Mouse (Mus musculus) myocyte (in vitro differentiated cells): ENCODE data around the gene Crtc3.
A peak's percentile ranks its signal among the peaks of the same experiment; 100 is the strongest.

Experiments
- CEBPB ChIP-seq: IDR thresholded peaks from 2 replicates; pipeline ENCODE4 v1.6.1; 2011; ENCODE audit warnings: mild to moderate bottlenecking, moderate library complexity; ENCODE audit not compliant: poor library complexity, insufficient read depth, severe bottlenecking
- E2F4 ChIP-seq: IDR thresholded peaks from one replicate; pipeline ENCODE4 v1.6.1; 2011; ENCODE audit warnings: mild to moderate bottlenecking, control low read depth, moderate library complexity; ENCODE audit not compliant: insufficient read depth
- MAX ChIP-seq: IDR thresholded peaks from one replicate; pipeline ENCODE4 v1.6.1; 2011; ENCODE audit warnings: low read depth, mild to moderate bottlenecking, control low read depth
- MYOD1 ChIP-seq, 3 experiments: IDR thresholded peaks; one replicate each; pipeline ENCODE4 v1.6.1; 2011; ENCODE audit warnings: control low read depth in 2 of 3, low read depth in 2 of 3, mild to moderate bottlenecking in 2 of 3, moderate library complexity in 1 of 3; ENCODE audit not compliant: insufficient read length in 2 of 3, control insufficient read depth in 1 of 3
- MYOG ChIP-seq, 3 experiments: IDR thresholded peaks; one replicate each; pipeline ENCODE4 v1.6.1; 2011; ENCODE audit warnings: control low read depth in 2 of 3, low read depth in 2 of 3, mild to moderate bottlenecking in 2 of 3; ENCODE audit not compliant: insufficient read length in 2 of 3, control insufficient read depth in 1 of 3, insufficient read depth in 1 of 3
- POLR2A ChIP-seq: IDR thresholded peaks from one replicate; pipeline ENCODE4 v1.6.1; 2011; ENCODE audit warnings: low read depth, mild to moderate bottlenecking, control low read depth, moderate library complexity; ENCODE audit not compliant: insufficient read length
- POLR2AphosphoS2 ChIP-seq: IDR thresholded peaks from one replicate; pipeline ENCODE4 v1.6.1; 2011; ENCODE audit warnings: low read depth, control low read depth; ENCODE audit not compliant: insufficient read length
- REST ChIP-seq: IDR thresholded peaks from one replicate; pipeline ENCODE4 v1.6.1; 2011; ENCODE audit warnings: mild to moderate bottlenecking, control low read depth, moderate library complexity; ENCODE audit not compliant: insufficient read depth, insufficient read length
- SRF ChIP-seq: IDR thresholded peaks from one replicate; pipeline ENCODE4 v1.6.1; 2011; ENCODE audit warnings: low read depth; ENCODE audit not compliant: control insufficient read depth, insufficient read length
- TCF12 ChIP-seq: IDR thresholded peaks from one replicate; pipeline ENCODE4 v1.6.1; 2011; ENCODE audit warnings: mild to moderate bottlenecking, control low read depth; ENCODE audit not compliant: poor library complexity, insufficient read depth, severe bottlenecking
- TCF3 ChIP-seq: IDR thresholded peaks from one replicate; pipeline ENCODE4 v1.6.1; 2011; ENCODE audit warnings: low read depth, control low read depth; ENCODE audit not compliant: insufficient read length
- USF1 ChIP-seq: IDR thresholded peaks from one replicate; pipeline ENCODE4 v1.6.1; 2011; ENCODE audit warnings: low read depth, mild to moderate bottlenecking, control low read depth, moderate library complexity

DNA sequence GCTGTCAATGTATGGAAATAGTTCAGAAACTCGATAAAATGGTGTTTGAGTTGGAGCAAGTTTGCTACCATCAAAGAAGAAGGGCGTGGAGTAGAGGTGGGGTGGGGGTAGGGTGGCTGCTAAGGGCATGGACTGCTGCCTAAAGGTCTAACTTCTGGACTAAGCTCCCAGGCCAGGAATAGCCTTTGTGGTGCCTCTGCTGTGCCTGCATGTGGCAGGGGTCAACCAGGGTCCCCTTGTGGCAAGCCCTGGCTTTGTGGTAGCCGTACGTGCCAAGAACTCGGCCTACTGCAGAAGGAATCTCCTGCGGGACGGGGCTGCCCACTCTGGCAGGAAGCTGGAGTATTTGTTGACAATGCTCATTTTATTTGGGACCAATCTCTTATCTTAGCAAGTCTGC, 62.8 kb downstream of the Crtc3 start:
- TF ChIP-seq POLR2A: no peak
- no peak for TF ChIP-seq USF1
- no peak for TF ChIP-seq TCF3
- TF ChIP-seq TCF12: no peak
- no peak for TF ChIP-seq E2F4
- TF ChIP-seq MAX: no peak
- TF ChIP-seq CEBPB: no peak
- TF ChIP-seq MYOD1 (IDR thresholded peaks at IDR 0.05; ENCODE audit: control insufficient read depth in 1 of 3, insufficient read length in 2 of 3, low read depth in 2 of 3): peak in 1 of 3 experiments; percentile 17
- TF ChIP-seq POLR2AphosphoS2: no peak
- TF ChIP-seq MYOG (IDR thresholded peaks at IDR 0.05; ENCODE audit: control insufficient read depth in 1 of 3, insufficient read depth in 1 of 3, insufficient read length in 2 of 3, low read depth in 2 of 3): peak in 1 of 3 experiments; percentile 9
- TF ChIP-seq SRF: no peak
- TF ChIP-seq REST: no peak
